Mouse (Mus musculus) mouse embryonic stem cell (cell line): ENCODE measurements at regions not wholly inside any gene's neighbourhood (a gene's known extent, or its start where the extent isn't known, plus 50 kb on each side); places are given as distances from the start of the nearest gene placed in this dataset.
"Not testable (repeated sequence)": the region's sequence is repeated elsewhere in the genome, so short reads cannot be mapped to it uniquely, and the experiment has no call there.

ENCODE experiments used
- in situ Hi-C, 2 experiments: fragments of 300-500 bp; cut with MboI; formaldehyde crosslinking; loops; 1 replicate in 1 of 2; 3 replicates in 1 of 2; pipeline ENCODE4 v1.14.3; 2019 to 2020; ENCODE audit warnings: low sequenced_read_pairs in 2 of 2, low pct_unique_long_range_greater_than_20kb in 1 of 2, mixed read lengths in 1 of 2; ENCODE audit not compliant: unreplicated experiment in 1 of 2

DNA sequence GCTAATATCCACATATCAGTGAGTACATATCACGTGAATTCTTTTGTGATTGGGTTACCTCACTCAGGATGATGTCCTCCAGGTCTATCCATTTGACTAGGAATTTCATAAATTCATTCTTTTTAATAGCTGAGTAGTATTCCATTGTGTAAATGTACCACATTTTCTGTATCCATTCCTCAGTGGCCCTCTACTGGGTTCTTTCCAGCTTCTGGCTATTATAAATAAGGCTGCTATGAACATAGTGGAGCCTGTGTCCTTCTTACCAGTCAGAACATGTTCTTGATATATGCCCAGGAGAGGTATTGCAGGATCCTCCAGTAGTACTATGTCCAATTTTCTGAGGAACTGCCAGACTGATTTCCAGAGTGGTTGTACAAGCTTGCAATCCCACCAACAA lies 884.0 kb upstream of the Lrrc4c start:
- in situ Hi-C loops, result not testable (repeated sequence)

DNA sequence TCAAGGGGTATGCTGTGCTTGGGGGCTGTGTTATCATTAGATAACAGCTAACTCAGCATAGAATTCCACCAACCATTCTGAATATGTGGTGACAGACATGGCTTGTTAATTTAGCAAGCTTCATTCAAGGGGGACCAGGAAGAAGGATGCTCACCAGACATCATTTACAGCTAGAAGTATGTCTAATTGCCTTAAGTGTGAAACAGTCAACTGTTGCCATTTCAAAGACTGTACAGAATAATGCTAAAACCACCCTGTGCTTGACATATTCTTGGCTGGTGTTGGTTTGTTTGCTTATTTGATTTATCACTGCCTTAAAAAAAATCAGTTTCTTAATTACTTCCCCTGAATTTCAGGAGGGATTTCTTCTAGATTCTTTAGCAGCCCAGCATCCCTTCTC lies 877.0 kb upstream of the Lrrc4c start:
- in situ Hi-C loops, result no loop called here

DNA sequence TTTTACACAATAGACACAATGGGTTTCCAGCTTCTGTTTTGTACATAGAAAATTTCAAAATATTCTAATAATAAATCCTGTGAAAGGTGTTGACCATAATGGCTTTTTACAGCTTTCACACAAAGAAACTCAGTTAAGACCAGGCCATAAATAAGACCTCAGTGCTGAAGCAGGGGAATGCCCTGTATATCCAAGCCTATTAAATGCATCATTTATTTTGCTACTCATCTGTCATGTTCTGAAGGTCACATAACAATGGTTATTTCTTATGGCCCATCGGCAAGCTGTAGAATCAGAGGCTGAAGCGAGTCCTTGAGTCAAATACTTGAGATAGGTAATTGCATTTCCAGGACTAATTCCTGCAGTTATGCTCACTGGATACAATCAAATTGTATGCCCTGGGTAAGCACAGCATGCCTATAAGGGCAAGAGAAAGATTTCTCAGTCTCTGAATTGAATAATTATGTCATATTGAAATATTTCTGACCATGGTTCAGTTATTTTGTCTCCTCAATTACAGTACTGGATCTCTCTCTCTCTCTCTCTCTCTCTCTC lies 874.6 kb upstream of the Lrrc4c start:
- in situ Hi-C loops, result no loop called here

DNA sequence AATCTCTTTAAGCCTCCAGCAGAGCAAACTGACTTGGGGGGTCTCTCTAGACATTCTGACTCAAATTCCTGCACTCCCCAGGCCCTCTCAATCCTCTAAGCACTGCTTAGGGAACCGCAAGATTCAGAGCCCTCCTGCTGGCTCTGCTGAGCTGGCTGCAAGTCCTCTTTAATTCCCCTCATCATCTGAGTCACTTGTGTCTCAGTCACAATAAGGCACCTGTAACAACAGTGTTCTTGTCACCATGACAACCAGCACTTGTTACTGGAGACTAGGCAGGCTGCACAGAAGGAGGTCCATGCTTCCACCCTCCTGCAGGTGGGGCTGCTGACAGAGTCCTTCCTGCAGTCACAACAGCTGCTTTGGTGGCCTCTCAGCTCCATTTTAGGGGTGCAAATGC lies 869.1 kb upstream of the Lrrc4c start:
- in situ Hi-C loops, result no loop called here

DNA sequence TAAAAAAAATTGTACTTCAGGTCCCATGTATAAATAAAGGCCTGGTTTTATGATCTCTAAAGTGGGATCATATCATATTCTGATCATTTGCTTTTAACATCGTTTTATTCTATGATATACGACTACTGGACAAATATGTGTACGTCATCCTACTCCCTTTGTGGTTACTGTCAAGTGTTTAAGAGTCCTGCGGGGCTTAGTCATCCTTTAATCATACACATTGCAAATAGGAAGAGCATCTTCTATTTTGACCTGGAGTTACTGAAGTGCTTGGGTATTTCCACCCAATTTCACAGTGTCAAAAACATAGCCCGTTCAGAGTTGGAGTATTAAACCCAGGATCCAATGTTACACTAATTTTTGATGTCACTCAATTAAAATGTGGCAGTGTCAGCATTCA lies 838.1 kb upstream of the Lrrc4c start:
- in situ Hi-C loops, result loop anchor here in 1 of 2 experiments (25.0 kb wide), 1 partner anchor 243 kb away; no protein-coding TSS in a partner anchor

DNA sequence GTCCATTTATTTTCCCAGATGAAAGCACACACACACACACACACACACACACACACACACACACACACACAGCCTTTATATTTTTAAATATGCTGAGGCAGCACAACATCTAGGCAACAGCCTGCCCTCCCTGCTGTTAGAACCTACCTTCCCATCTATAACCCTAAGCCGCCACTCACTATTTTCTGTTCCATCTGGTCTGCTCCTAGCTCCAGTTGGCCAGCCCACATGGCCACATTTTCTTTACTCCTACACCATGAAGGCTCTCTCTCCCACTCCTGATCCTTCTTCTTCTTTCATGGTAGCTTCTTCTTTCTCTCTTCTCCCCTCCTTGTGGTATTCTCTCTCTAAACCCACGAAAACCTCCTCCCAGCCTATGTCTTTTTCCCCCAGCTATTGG lies 834.6 kb upstream of the Lrrc4c start:
- in situ Hi-C loops, result loop anchor here in 1 of 2 experiments (25.0 kb wide), 1 partner anchor 246 kb away; no protein-coding TSS in a partner anchor

DNA sequence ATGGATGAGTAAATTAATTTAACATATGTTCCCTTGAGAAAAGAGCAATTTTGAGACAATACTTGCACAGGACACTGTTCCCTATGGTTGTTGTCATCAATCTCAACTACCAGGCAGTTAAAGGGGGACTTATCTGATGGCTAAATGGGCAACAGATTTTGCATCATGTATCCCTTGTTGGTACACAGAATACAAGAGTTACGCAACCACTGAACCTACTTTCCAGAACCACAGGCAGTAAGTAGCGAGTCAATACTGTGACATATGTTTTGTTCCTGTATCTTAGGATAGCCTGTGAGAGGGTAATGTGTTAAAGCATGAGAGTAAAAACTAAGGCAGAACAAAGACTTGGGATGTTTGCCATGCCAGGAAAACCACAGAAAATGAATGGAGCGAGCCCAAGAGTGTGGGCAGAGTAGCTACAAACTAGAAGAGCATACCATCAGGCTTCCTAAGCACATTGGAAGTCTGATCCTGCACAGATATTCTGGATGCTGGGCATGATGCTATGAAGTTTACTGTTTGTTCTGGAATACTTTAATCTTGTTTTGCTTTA lies 830.3 kb upstream of the Lrrc4c start:
- in situ Hi-C loops, result loop anchor here in 1 of 2 experiments (25.0 kb wide), 1 partner anchor 250 kb away; no protein-coding TSS in a partner anchor

DNA sequence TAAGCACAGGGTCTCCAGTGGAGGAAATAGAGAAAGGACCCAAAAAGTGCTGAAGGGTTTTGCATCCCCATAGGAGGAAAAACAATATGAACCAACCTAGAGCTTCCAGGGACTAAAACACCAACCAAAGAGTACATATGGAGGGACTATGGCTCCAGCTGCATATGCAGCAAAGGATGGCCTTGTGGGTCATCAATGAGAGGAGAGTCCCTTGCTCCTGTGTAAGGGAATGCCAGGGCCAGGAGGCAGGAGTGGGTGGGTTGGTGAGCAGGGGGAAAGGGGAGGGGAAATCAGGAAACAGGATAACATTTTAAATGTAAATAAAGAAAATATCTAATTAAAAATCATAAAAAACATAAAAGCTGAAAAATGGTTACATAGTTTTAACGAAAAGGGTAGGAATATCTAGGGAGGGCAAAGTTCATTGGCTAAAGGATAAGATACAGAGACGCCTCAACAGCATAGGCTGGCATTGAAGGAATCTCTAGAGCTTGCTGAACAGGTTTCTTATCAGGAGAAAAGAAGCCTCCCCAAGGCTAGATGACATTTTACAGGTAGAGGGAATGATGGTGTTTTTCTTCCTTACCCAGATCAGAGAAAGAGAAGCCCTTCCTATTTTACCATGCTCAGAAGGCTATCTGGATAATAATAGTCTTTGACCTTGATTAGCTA lies 823.8 kb upstream of the Lrrc4c start:
- in situ Hi-C loops, result loop anchor here in 1 of 2 experiments (25.0 kb wide), 1 partner anchor 257 kb away; no protein-coding TSS in a partner anchor

DNA sequence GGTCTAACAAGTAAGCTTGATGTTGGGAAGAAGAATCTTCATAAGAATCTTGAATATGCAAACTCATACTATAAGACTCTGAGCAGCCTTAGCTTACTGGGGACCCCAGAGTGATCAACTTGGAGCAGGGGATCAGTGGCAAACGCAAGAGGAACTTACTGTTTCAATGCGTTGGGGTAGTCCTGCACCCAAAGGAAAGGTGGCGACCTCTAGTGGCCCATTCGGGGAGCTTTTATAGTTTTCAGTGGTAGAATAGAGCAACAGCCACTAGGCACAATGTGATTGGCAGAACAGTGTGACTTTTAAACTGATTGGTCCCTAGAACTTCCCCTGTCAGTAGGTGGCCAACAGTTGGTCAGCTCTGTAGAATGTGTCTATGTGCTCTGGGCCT lies 823.3 kb upstream of the Lrrc4c start:
- in situ Hi-C loops, result loop anchor here in 1 of 2 experiments (25.0 kb wide), 1 partner anchor 257 kb away; no protein-coding TSS in a partner anchor

DNA sequence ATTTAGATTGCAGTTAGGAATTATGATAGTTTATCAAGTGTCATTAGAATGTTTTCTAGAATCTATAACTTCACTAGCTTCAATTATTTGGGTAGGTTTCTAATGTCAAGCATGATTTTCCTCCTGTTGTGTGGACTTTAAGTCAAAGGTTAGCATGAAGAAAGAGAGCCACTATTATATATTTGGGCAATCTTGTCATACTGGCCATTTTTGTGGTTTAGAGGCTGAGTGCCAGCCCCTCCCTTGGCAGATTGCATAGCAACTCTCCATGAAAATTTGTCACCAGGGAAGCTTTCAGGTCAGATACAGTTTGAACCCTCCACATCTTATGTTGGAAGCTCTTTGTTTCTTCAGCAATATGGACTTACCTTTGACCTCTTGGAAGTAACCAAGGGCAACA lies 806.7 kb upstream of the Lrrc4c start:
- in situ Hi-C loops, result no loop called here

DNA sequence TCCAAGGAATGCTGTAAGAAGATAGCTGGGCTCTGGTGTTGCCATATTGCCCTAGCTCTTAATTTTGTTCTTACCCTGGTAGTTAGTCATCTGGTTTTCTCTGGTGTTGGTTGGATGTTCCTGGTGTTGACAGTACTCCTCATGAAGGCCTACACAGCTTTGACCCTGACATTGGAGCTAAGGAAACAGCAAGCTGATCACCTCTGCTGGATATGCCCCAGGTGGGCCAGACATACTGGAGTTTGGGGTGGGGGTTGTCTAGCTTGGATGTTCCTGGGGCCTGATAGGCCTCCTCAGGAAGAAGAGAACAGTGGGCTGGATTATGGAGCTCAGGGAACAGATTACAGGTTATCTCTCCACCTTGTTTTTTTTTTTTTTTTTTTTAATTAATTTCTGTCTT lies 796.3 kb upstream of the Lrrc4c start:
- in situ Hi-C loops, result no loop called here

DNA sequence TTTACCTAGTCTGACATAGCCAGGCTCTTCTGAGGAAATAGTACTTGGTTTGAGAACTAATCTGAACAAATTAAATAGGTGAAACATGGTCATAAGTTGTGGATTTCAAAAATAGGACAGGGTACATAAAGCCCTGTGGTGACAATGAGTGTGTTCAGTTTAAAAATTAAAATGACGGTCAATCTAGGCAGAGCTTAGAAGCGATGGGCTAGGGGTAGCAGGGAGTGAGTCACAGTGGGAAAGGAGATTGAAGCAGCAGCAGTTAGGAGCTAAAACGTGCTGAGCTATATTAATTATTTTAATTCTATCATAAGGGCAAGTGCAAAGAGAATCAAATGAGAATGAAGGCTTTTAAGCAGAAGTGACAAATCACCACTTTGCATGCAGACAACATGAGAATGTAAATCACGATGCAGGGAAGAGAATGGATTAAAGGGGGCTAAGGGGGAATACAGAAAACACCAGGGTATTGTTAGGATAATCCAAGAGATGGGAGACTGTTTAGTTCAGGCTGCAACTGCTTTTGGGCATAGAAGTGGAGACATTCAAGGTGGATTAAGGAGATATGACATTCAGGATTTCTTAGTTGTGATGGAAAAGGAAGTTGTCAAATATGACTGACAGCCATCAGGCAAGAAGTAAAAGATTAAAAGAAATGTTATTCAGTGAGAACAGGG lies 793.2 kb upstream of the Lrrc4c start:
- in situ Hi-C loops, result no loop called here

DNA sequence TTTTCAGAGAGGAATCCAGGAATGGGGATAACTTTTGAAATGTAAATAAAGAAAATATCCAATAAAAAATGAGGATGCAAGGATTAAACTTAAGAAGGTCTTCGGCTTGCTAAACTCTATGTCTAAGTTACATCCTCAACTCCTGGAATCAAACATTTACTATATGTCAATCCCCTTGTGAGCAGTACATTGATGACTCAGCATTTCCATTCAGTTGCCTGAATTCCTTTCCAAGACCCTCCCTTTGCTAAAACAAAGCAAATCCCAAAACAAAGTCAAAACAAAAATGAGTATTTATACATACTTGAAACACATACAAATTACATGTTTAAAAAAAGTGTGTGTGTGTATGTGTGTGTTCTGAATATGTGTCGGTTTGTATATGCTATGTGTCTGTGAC lies 753.9 kb upstream of the Lrrc4c start:
- in situ Hi-C loops, result no loop called here

DNA sequence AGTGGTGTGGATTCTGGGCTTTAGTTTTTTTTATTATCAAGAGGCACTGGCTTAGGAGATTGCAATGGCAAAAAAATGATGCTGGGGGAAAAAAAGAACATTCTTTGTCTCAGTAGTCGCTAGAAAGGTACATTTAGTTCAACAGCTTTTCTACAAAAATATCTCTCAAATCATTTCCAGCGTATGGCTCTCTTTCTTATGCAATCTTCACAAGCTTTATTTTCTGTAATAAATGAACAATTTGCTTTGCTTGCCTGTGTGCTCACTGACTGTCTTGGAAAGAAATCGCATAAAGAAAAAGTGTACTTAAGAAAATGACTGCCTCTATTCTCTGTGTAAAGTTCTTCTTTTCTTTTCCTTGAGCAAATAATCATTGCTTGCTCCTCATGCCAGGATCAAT lies 742.1 kb upstream of the Lrrc4c start:
- in situ Hi-C loops, result no loop called here

DNA sequence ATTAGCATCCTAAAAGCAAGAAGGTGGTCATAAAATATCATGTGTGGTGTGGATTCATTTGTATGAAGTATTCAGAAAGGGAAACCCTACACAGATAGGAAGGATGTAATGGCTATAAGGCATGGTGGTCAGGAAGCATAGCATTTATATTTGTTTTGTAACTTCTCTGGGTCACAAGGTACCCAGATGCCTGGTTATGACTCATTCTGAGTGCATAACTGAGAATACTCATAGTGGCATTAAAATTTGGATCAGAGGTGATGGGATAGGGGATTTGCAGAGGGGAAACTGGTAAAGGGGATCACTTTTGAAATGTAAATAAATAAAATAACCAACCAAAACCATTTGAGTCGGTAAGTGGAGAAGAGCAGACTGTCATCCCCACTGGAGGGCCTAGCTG lies 738.8 kb upstream of the Lrrc4c start:
- in situ Hi-C loops, result no loop called here

DNA sequence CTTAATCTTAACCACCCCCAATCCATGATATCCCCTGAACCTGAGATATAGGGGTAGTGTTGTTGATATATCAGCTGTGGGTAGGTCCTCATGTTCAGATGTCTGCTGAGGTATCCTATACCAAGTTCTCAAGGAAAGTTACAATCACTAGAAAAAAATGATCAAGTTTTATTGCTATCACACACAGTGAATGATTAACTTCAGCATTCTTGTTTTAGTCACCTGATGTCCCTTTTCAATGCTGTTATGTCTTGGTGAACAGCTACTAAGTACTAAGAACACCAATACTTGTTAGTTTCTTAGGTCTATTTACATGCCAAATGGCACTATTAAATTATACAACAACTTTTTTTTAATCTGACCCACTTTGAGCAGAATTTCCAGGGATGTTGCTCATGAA lies 732.0 kb upstream of the Lrrc4c start:
- in situ Hi-C loops, result no loop called here

DNA sequence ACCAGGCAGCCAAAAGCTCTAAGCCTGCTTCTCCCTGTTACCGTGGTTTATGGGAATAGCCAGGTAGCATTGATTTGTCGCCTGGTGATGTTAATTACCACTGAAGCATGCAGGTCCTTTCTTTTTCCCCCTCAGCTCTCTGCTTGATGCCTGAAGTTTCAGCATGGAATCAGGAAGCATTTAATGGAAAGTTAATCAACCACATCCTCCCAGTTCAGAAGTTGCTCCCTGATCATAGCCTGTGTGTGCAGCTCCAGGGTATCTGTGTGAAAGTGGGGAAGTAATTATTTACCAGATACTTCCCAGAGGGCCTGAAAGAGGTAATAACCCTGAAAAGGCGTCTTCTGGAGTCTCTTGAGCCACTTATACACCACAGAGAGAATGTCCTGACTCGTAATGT lies 730.9 kb upstream of the Lrrc4c start:
- in situ Hi-C loops, result no loop called here

DNA sequence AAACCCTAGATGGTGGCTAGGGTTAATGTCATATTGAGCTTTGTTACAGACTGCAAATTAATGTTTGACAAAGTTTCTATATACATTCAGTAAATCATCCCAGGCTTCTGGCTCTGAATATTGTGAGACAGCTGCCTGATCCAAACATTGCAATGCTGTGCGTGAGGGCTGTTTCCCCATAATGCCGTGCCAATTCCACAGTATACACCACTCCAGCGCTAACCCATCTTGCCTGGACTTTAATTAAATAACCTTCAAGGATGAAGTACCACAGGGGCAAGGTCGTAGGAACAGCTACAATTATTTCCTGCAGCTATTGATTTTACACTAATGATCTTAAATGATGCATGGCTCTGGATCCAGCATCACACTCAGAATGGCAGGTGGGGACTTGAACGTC lies 704.6 kb upstream of the Lrrc4c start:
- in situ Hi-C loops, result no loop called here

DNA sequence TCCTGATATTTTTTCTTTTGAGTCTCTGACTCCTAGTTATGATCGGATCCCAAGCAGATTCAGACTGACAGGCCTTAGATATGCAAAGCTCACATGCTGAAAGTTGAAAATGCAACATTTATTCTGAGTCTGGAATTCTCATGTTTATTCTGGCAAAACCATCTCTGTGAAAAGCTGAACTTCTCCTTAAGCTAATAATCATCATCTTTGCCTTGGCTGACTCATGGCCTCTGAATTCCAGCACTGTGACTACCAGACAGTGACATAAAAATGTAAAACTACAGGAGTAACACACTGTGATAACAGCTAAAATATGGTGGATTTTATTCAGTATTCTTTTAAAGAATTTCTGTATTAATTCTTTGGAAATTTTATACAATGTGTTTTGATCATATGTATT lies 680.4 kb upstream of the Lrrc4c start:
- in situ Hi-C loops, result no loop called here
